Mouse (Mus musculus): ENCODE results near the gene Flii. TPM values are rescaled to one million over a fixed set of nuclear protein-coding genes. Genes with fewer than 3 reads are reported as not detected.

The Flii gene
- polyA plus RNA-seq, 1 experiment = 176 TPM

DNA sequence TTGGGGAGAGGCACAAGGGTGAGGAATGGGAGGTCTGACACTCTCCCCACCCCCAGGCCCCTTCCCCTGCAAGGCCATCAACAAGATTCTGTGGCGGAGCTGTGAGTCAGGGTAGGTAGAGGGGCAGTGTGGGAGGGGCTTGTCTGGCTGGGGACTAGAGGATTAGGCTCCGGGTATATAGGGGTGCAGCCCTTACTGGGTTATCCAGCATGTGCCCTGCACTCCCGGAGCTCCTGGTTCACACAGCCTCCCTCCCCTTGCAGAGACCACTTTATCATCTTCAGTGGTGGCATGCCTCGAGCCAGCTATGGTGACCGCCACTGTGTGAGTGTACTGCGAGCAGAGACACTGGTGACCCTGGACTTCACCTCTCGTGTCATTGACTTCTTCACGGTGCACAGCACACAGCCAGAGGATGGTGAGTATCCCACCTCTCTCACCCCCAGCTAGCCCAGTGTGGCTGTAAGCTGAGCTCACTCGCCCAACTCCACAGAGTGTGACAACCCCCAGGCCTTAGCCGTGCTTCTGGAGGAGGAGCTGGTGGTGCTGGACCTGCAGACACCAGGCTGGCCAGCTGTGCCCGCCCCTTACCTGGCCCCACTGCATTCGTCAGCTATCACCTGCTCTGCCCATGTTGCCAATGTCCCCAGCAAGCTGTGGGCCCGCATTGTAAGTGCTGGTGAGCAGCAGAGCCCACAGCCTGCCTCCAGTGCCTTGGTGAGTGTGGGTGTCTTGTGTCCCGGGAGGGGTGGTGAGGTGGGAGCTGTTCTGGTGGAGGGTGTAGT lies 20.2 kb downstream of the Flii start:
- peaks cover 6% of the 10 kb centered on the region for H3K4me1 ChIP-seq (ENCODE audit: control insufficient read depth, insufficient read depth, low read length)
- WGBS = 72% methylated on average over 14 of the region's 14 CpGs
- no peaks in the 10 kb centered on the region for H3K27me3 ChIP-seq (replicated peaks; ENCODE audit: control insufficient read depth, insufficient read depth, low read length)
- H3K27ac ChIP-seq (ENCODE audit: insufficient read depth, low read depth, low read length) = peak overlapping the region; percentile 33
- H3K36me3 ChIP-seq (ENCODE audit: control insufficient read depth, insufficient read depth, low read length) = no peaks in the 10 kb centered on the region
- no peak for DNase-seq
- no peak overlapping the region for H3K4me3 ChIP-seq (ENCODE audit: insufficient read depth, low read depth, low read length)
- TF ChIP-seq CTCF (conservative IDR thresholded peaks at IDR 0.05; ENCODE audit: insufficient read depth, insufficient read length, low read depth, low read length) (no peak), POLR2A (IDR thresholded peaks at IDR 0.05; ENCODE audit: low read depth, low read length) (no peak)

DNA sequence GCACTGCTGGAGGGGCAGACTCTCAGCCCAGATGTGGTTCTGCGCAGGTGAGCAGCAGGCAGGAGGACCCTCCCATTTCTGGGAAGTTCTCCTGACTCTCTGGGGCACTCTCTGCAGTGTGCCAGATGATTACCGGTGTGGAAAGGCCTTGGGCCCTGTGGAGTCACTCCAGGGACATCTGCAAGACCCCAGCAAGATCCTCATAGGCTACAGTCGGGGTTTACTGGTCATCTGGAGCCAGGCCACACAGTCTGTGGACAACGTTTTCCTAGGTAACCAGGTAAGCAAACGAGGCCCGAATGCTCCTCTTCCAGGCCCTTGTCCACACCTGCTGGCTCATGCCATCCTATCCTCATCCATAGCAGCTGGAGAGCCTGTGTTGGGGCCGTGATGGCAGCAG lies 21.0 kb downstream of the Flii start:
- TF ChIP-seq POLR2A (IDR thresholded peaks at IDR 0.05; ENCODE audit: low read depth, low read length) (no peak), CTCF (conservative IDR thresholded peaks at IDR 0.05; ENCODE audit: insufficient read depth, insufficient read length, low read depth, low read length) (no peak)
- Histone ChIP-seq H3K36me3 (ENCODE audit: control insufficient read depth, insufficient read depth, low read length) (no peaks in the 10 kb centered on the region), H3K4me3 (ENCODE audit: insufficient read depth, low read depth, low read length) (no peak overlapping the region), H3K27ac (ENCODE audit: insufficient read depth, low read depth, low read length) (no peak overlapping the region), H3K4me1 (ENCODE audit: control insufficient read depth, insufficient read depth, low read length) (peaks cover 6% of the 10 kb centered on the region), H3K27me3 (replicated peaks; ENCODE audit: control insufficient read depth, insufficient read depth, low read length) (no peaks in the 10 kb centered on the region)
- DNase-seq = no peak
- 83% methylated on average over 7 of the region's 7 CpGs for WGBS

DNA sequence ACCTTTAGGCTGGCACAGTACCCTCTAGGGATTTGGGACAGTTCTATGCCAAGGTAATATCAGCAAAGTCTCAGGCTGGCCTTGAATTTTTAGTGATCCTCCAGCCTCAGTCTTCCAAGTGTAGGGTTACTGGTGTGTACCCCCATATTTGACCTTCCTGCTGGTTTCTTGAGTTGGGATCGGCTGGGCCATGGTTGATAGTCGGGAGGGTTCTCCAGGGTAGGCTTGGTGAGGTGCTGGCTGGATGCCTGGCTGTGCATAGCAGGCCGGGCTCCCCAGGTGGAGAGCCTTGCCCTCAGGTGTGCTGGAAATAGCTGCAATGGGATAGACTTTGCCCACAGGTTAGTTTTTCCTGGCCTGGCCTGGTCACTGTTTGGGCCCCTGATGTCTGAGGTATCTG lies 21.8 kb downstream of the Flii start:
- no peaks in the 10 kb centered on the region for H3K36me3 ChIP-seq (ENCODE audit: control insufficient read depth, insufficient read depth, low read length)
- 79% methylated on average over 3 of the region's 3 CpGs for WGBS
- no peak for DNase-seq

DNA sequence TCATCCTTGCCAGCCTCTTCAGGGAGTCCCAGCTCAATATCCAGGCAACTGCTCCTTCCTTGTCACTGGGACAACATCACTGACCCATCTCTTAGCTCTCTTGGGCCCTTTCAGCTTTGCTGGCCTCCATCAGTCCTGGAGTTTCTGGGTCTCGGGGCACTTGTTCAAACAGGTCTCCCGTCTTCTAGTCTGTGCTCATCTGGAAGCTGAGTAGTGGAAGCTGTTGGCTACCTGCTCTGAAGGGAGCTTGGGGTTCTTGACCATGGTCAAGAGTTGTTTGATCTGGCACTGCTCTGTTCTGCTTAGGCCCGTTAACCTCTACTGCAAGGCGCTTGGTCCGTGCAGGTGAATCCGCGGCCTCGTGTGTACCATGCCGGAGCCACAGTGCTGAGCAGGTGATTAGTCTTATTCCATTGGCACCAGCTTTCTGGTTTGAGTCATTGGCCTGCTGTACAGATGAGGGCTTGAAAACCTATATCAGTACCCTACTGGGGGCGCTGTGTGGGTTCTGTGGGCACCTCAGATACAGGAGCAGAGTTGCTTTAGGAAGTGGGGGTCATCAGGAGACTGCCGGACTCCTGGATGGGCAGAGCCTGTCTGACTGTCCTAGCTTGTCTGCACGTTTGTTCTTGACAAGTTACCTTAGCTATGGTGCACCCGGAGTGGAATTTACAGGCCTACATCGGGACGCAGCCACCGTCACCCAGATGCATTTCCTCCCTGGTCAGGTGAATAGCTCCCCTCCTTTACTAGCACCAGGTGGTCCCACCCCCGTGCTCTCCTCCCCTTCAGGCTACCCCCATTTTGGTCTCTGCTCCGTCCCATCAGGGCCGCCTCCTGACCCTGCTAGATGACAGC lies 22.8 kb downstream of the Flii start:
- H3K4me3 ChIP-seq (ENCODE audit: insufficient read depth, low read depth, low read length) = no peak overlapping the region
- no peaks in the 10 kb centered on the region for H3K36me3 ChIP-seq (ENCODE audit: control insufficient read depth, insufficient read depth, low read length)
- H3K27ac ChIP-seq (ENCODE audit: insufficient read depth, low read depth, low read length) = no peak overlapping the region
- TF ChIP-seq CTCF (conservative IDR thresholded peaks at IDR 0.05; ENCODE audit: insufficient read depth, insufficient read length, low read depth, low read length) = no peak
- no peak for TF ChIP-seq POLR2A (IDR thresholded peaks at IDR 0.05; ENCODE audit: low read depth, low read length)
- no peaks in the 10 kb centered on the region for H3K27me3 ChIP-seq (replicated peaks; ENCODE audit: control insufficient read depth, insufficient read depth, low read length)
- peaks cover 6% of the 10 kb centered on the region for H3K4me1 ChIP-seq (ENCODE audit: control insufficient read depth, insufficient read depth, low read length)
- WGBS = 94% methylated on average over 19 of the region's 19 CpGs
- DNase-seq = no peak

More for the DNA sequence above, 21.8 kb downstream of the Flii start:
- Histone ChIP-seq H3K27me3 (replicated peaks; ENCODE audit: control insufficient read depth, insufficient read depth, low read length) (no peaks in the 10 kb centered on the region), H3K27ac (ENCODE audit: insufficient read depth, low read depth, low read length) (no peak overlapping the region), H3K4me3 (ENCODE audit: insufficient read depth, low read depth, low read length) (no peak overlapping the region), H3K4me1 (ENCODE audit: control insufficient read depth, insufficient read depth, low read length) (peaks cover 6% of the 10 kb centered on the region)
- TF ChIP-seq POLR2A (IDR thresholded peaks at IDR 0.05; ENCODE audit: low read depth, low read length) = no peak
- TF ChIP-seq CTCF (conservative IDR thresholded peaks at IDR 0.05; ENCODE audit: insufficient read depth, insufficient read length, low read depth, low read length) = no peak

DNA sequence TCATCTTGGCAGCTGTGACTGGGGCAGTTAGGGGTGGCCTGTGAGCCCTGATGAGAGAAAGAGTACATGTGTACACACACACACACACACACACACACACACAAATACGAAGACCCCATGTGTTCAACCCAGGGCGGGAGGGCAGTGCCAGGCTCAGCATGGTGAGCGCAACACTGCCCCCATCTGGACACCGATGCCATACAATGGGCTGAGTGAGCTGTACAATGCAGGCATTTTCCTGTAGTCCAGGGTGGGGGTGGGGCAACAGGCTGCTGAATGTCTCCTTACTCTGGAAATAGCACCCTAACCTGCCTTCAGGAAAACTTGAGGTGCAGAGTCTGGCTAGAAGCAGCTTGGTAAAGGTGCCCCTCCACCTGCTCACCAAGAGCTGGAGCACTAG lies 23.9 kb downstream of the Flii start:
- Histone ChIP-seq H3K4me3 (ENCODE audit: insufficient read depth, low read depth, low read length) (no peak overlapping the region), H3K27me3 (replicated peaks; ENCODE audit: control insufficient read depth, insufficient read depth, low read length) (no peaks in the 10 kb centered on the region), H3K36me3 (ENCODE audit: control insufficient read depth, insufficient read depth, low read length) (no peaks in the 10 kb centered on the region), H3K27ac (ENCODE audit: insufficient read depth, low read depth, low read length) (no peak overlapping the region), H3K4me1 (ENCODE audit: control insufficient read depth, insufficient read depth, low read length) (peaks cover 4% of the 10 kb centered on the region)
- 42% methylated on average over 4 of the region's 4 CpGs for WGBS
- DNase-seq = peak; percentile 65
- TF ChIP-seq CTCF (conservative IDR thresholded peaks at IDR 0.05; ENCODE audit: insufficient read depth, insufficient read length, low read depth, low read length) = peak; percentile 78
- no peak for TF ChIP-seq POLR2A (IDR thresholded peaks at IDR 0.05; ENCODE audit: low read depth, low read length)

DNA sequence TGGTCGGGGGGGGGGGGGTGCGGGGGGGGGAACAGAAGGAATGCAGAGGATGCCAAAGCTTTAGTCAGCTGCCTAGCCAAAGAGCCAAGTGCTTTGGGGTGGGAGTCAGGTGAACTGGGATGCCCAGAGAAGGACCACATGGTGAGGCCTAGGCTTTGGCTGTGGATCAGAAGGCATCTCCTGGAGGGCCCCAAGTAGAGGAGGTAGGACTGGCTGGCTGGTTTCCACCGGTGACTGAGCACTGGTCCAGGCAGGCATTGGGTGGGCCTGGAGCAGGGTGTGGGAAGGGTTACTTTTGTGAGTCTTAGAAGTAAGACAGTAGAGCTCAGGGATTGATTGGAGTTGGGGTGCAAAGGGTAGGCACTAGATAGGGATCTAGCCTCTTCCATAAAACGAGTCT lies 25.5 kb downstream of the Flii start:
- H3K4me3 ChIP-seq (ENCODE audit: insufficient read depth, low read depth, low read length) = no peak overlapping the region
- no peaks in the 10 kb centered on the region for H3K27me3 ChIP-seq (replicated peaks; ENCODE audit: control insufficient read depth, insufficient read depth, low read length)
- TF ChIP-seq POLR2A (IDR thresholded peaks at IDR 0.05; ENCODE audit: low read depth, low read length) (no peak), CTCF (conservative IDR thresholded peaks at IDR 0.05; ENCODE audit: insufficient read depth, insufficient read length, low read depth, low read length) (no peak)
- DNase-seq = no peak
- WGBS = 73% methylated on average over 4 of the region's 4 CpGs
- no peak overlapping the region for H3K27ac ChIP-seq (ENCODE audit: insufficient read depth, low read depth, low read length)
- no peaks in the 10 kb centered on the region for H3K36me3 ChIP-seq (ENCODE audit: control insufficient read depth, insufficient read depth, low read length)
- H3K4me1 ChIP-seq (ENCODE audit: control insufficient read depth, insufficient read depth, low read length) = no peaks in the 10 kb centered on the region; the same call in 1 of the 2 replicates

Measured in kidney, adult 2 months (tissue).